Mouse (Mus musculus) kidney, embryonic 14.5 days (tissue): ENCODE measurements at regions not wholly inside any gene's neighbourhood (a gene's known extent, or its start where the extent isn't known, plus 50 kb on each side); places are given as distances from the start of the nearest gene placed in this dataset.

Experiments used
- ATAC-seq: fragments of 200-750 bp; cut with Nextera tagmentation; 2 replicates; pipeline ENCODE4 v1.8.0; 2017; ENCODE audit warnings: moderate number of reproducible peaks, mild to moderate bottlenecking, moderate TSS enrichment, moderate library complexity; ENCODE audit not compliant: low FRiP score, low TSS enrichment
- H3K27ac ChIP-seq: fragments of 300-500 bp; sonication (generic); 2 replicates; pipeline ENCODE4 v1.5.1; 2014; ENCODE audit warnings: low read depth, mild to moderate bottlenecking, low read length, moderate library complexity, mixed read lengths
- H3K27me3 ChIP-seq: fragments of 300-500 bp; sonication (generic); 2 replicates; pipeline ENCODE4 v1.6.1; 2014; ENCODE audit warnings: mild to moderate bottlenecking, low read length; ENCODE audit not compliant: control insufficient read depth, insufficient read depth
- H3K36me3 ChIP-seq: fragments of 300-500 bp; sonication (generic); 2 replicates; pipeline ENCODE4 v1.6.1; 2014; ENCODE audit warnings: low read length, mixed read lengths; ENCODE audit not compliant: control insufficient read depth, insufficient read depth
- H3K4me1 ChIP-seq: fragments of 300-500 bp; sonication (generic); 2 replicates; pipeline ENCODE4 v1.6.1; 2014; ENCODE audit warnings: low read length, mixed read lengths; ENCODE audit not compliant: control insufficient read depth, insufficient read depth
- H3K4me2 ChIP-seq: fragments of 300-500 bp; sonication (generic); replicated peaks from 2 replicates; pipeline ENCODE4 v1.6.1; 2014; ENCODE audit warnings: low read depth, mild to moderate bottlenecking, low read length
- H3K4me3 ChIP-seq: fragments of 300-500 bp; sonication (generic); 2 replicates; pipeline ENCODE4 v1.5.1; 2014; ENCODE audit warnings: mild to moderate bottlenecking, low read length
- H3K9ac ChIP-seq: fragments of 300-500 bp; sonication (generic); 2 replicates; pipeline ENCODE4 v1.6.1; 2014; ENCODE audit warnings: low read depth, mild to moderate bottlenecking, low read length, moderate library complexity
- H3K9me3 ChIP-seq: fragments of 300-500 bp; sonication (generic); 2 replicates; pipeline ENCODE4 v1.6.1; 2016; ENCODE audit warnings: low read length; ENCODE audit not compliant: control insufficient read depth
- WGBS: fragments of 180-500 bp; shearing (Covaris S2); extraction: QIAGEN DNeasy Blood & Tissue Kit; methylation state at CpG from one replicate; pipeline ENCODE4 v1.1.7; 2014; 5-methylcytosine and 5-hydroxymethylcytosine counted together

- H3K9ac ChIP-seq, result no peak overlapping the region
- H3K4me2 ChIP-seq, result no peak overlapping the region
- H3K4me1 ChIP-seq, result no peaks in the 10 kb centered on the region
- no peak overlapping the region for H3K4me3 ChIP-seq
- no peaks in the 10 kb centered on the region for H3K27me3 ChIP-seq
- 0 out of 2 replicates have a peak, but pooled peaks cover 2% of the 10 kb centered on the region for H3K9me3 ChIP-seq
- H3K27ac ChIP-seq, result no peak overlapping the region
- 91% methylated on average over 4 of the region's 4 CpGs for WGBS
- H3K36me3 ChIP-seq, result no peaks in the 10 kb centered on the region
- no peak for ATAC-seq
These were observed 232.4 kb downstream of the Vps13c start for GRCm38 (mm10) chr9:68072624-68073023.

- WGBS, result 48% methylated on average over 2 of the region's 2 CpGs
- 0 out of 2 replicates have a peak, but pooled peaks cover 2% of the 10 kb centered on the region for H3K9me3 ChIP-seq
- H3K9ac ChIP-seq, result no peak overlapping the region
- no peak for ATAC-seq
- no peaks in the 10 kb centered on the region for H3K36me3 ChIP-seq
- H3K4me2 ChIP-seq, result no peak overlapping the region
- H3K27ac ChIP-seq, result no peak overlapping the region
- no peaks in the 10 kb centered on the region for H3K4me1 ChIP-seq
- no peak overlapping the region for H3K4me3 ChIP-seq
- no peaks in the 10 kb centered on the region for H3K27me3 ChIP-seq
These were observed 237.1 kb downstream of the Vps13c start for GRCm38 (mm10) chr9:68077329-68077728.

- 80% methylated on average over 4 of the region's 4 CpGs for WGBS
- Histone ChIP-seq H3K4me1 (no peaks in the 10 kb centered on the region), H3K36me3 (no peaks in the 10 kb centered on the region), H3K9me3 (no peaks in the 10 kb centered on the region), H3K27ac (no peak overlapping the region), H3K27me3 (no peaks in the 10 kb centered on the region), H3K4me2 (no peak overlapping the region), H3K9ac (no peak overlapping the region), H3K4me3 (no peak overlapping the region)
- no peak for ATAC-seq
These were observed 243.1 kb downstream of the Vps13c start for GRCm38 (mm10) chr9:68083341-68083740.

GRCm38 (mm10) chr9:68084966-68085365 is 244.8 kb downstream of the Vps13c start:
- H3K9me3 ChIP-seq, result no peaks in the 10 kb centered on the region
- no peaks in the 10 kb centered on the region for H3K27me3 ChIP-seq
- H3K9ac ChIP-seq, result no peak overlapping the region
- 78% methylated on average over 4 of the region's 4 CpGs for WGBS
- ATAC-seq, result no peak
- H3K4me3 ChIP-seq, result no peak overlapping the region
- H3K36me3 ChIP-seq, result no peaks in the 10 kb centered on the region
- no peak overlapping the region for H3K27ac ChIP-seq
- H3K4me1 ChIP-seq, result no peaks in the 10 kb centered on the region
- no peak overlapping the region for H3K4me2 ChIP-seq

- H3K36me3 ChIP-seq, result no peaks in the 10 kb centered on the region
- no peak overlapping the region for H3K27ac ChIP-seq
- no peaks in the 10 kb centered on the region for H3K9me3 ChIP-seq
- no peak overlapping the region for H3K4me2 ChIP-seq
- H3K27me3 ChIP-seq, result no peaks in the 10 kb centered on the region
- 53% methylated on average over 5 of the region's 5 CpGs for WGBS
- no peak for ATAC-seq
- no peak overlapping the region for H3K9ac ChIP-seq
- no peaks in the 10 kb centered on the region for H3K4me1 ChIP-seq
- H3K4me3 ChIP-seq, result no peak overlapping the region
These were observed 254.4 kb downstream of the Vps13c start for GRCm38 (mm10) chr9:68094561-68094960.

GRCm38 (mm10) chr9:68109841-68110240 is 269.6 kb downstream of the Vps13c start:
- no peaks in the 10 kb centered on the region for H3K27me3 ChIP-seq

GRCm38 (mm10) chr9:68115151-68115690 is 275.0 kb downstream of the Vps13c start:
- H3K9me3 ChIP-seq, result no peaks in the 10 kb centered on the region
- H3K4me1 ChIP-seq, result no peaks in the 10 kb centered on the region
- H3K4me3 ChIP-seq, result no peak overlapping the region
- H3K9ac ChIP-seq, result no peak overlapping the region
- WGBS, result 81% methylated on average over 10 of the region's 10 CpGs
- H3K27ac ChIP-seq, result no peak overlapping the region
- no peak for ATAC-seq
- no peak overlapping the region for H3K4me2 ChIP-seq
- no peaks in the 10 kb centered on the region for H3K27me3 ChIP-seq
- no peaks in the 10 kb centered on the region for H3K36me3 ChIP-seq

More at GRCm38 (mm10) chr9:68109841-68110240, 269.6 kb downstream of the Vps13c start:
- Histone ChIP-seq H3K4me1 (no peaks in the 10 kb centered on the region), H3K9me3 (no peaks in the 10 kb centered on the region), H3K9ac (no peak overlapping the region), H3K27ac (no peak overlapping the region), H3K4me2 (no peak overlapping the region), H3K36me3 (no peaks in the 10 kb centered on the region), H3K4me3 (no peak overlapping the region)
- ATAC-seq, result no peak
- 79% methylated on average over 9 of the region's 9 CpGs for WGBS

GRCm38 (mm10) chr9:68116221-68116741 is 276.1 kb downstream of the Vps13c start:
- no peaks in the 10 kb centered on the region for H3K9me3 ChIP-seq
- no peak for ATAC-seq
- H3K4me3 ChIP-seq, result no peak overlapping the region
- H3K4me2 ChIP-seq, result no peak overlapping the region
- no peaks in the 10 kb centered on the region for H3K36me3 ChIP-seq
- no peaks in the 10 kb centered on the region for H3K27me3 ChIP-seq
- no peaks in the 10 kb centered on the region for H3K4me1 ChIP-seq
- no peak overlapping the region for H3K9ac ChIP-seq
- no peak overlapping the region for H3K27ac ChIP-seq
- WGBS, result 50% methylated on average over 10 of the region's 10 CpGs

- Histone ChIP-seq H3K4me3 (no peak overlapping the region), H3K9me3 (no peaks in the 10 kb centered on the region), H3K9ac (no peak overlapping the region), H3K27ac (no peak overlapping the region), H3K27me3 (no peaks in the 10 kb centered on the region), H3K4me2 (no peak overlapping the region), H3K4me1 (no peaks in the 10 kb centered on the region), H3K36me3 (no peaks in the 10 kb centered on the region)
- 48% methylated on average over 2 of the region's 2 CpGs for WGBS
- no peak for ATAC-seq
These were observed 278.1 kb downstream of the Vps13c start for GRCm38 (mm10) chr9:68118266-68118665.
